Mouse (Mus musculus) neural tube, embryonic 15.5 days (tissue): Measurements from ENCODE around the gene Wdr61. TPM values are rescaled to one million over a fixed set of nuclear protein-coding genes. Genes with fewer than 3 reads are reported as not detected.

Experiments used
- ATAC-seq: fragments of 200-750 bp; cut with Nextera tagmentation; 2 replicates; pipeline ENCODE4 v1.8.0; 2017; ENCODE audit warnings: mild to moderate bottlenecking, moderate TSS enrichment, moderate library complexity; ENCODE audit not compliant: low FRiP score
- H3K27ac ChIP-seq: fragments of 300-500 bp; sonication (generic); replicated peaks from 2 replicates; pipeline ENCODE4 v1.5.1; 2015; ENCODE audit warnings: mild to moderate bottlenecking, inconsistent platforms
- H3K27me3 ChIP-seq: fragments of 300-500 bp; sonication (generic); replicated peaks from 2 replicates; pipeline ENCODE4 v1.6.1; 2015; ENCODE audit warnings: inconsistent platforms
- H3K36me3 ChIP-seq: fragments of 300-500 bp; sonication (generic); 2 replicates; pipeline ENCODE4 v1.6.1; 2015; ENCODE audit warnings: inconsistent platforms
- H3K4me1 ChIP-seq: fragments of 300-500 bp; sonication (generic); 2 replicates; pipeline ENCODE4 v1.6.1; 2015; ENCODE audit warnings: inconsistent platforms
- H3K4me2 ChIP-seq: fragments of 300-500 bp; sonication (generic); 2 replicates; pipeline ENCODE4 v1.6.1; 2015; ENCODE audit warnings: inconsistent platforms, mild to moderate bottlenecking, moderate library complexity
- H3K4me3 ChIP-seq: fragments of 300-500 bp; sonication (generic); replicated peaks from 2 replicates; pipeline ENCODE4 v1.5.1; 2015; ENCODE audit warnings: mild to moderate bottlenecking, inconsistent platforms
- H3K9ac ChIP-seq: fragments of 300-500 bp; sonication (generic); replicated peaks from 2 replicates; pipeline ENCODE4 v1.6.1; 2015; ENCODE audit warnings: mild to moderate bottlenecking, inconsistent platforms
- H3K9me3 ChIP-seq: fragments of 300-500 bp; sonication (generic); replicated peaks from 2 replicates; pipeline ENCODE4 v1.6.1; 2016; ENCODE audit warnings: inconsistent platforms
- WGBS: fragments of 180-500 bp; shearing (Covaris S2); methylation state at CpG from one replicate; pipeline ENCODE4 v1.1.7; 2015; ENCODE audit warnings: mixed read lengths; 5-methylcytosine and 5-hydroxymethylcytosine counted together
- polyA plus RNA-seq: library from polyadenylated mRNA; unstranded; fragments of >200 nt; fragmentation: Nextera tagmentation; extraction: Ambion mirVana; gene quantifications from 2 replicates; pipeline ENCODE4 v1.2.1, GENCODE M21; 2015

The Wdr61 gene
- polyA plus RNA-seq, 1 experiment from 2014 or later: 79.1 TPM

- H3K4me1 ChIP-seq: peaks cover 24% of the 10 kb centered on the region
- H3K4me3 ChIP-seq: no peak overlapping the region
- H3K9ac ChIP-seq: no peak overlapping the region
- H3K27me3 ChIP-seq: no peaks in the 10 kb centered on the region
- no peak overlapping the region for H3K4me2 ChIP-seq
- peak overlapping the region; percentile 68 for H3K27ac ChIP-seq
- H3K36me3 ChIP-seq: no peaks in the 10 kb centered on the region
- peak; percentile 50 for ATAC-seq
- 10% methylated on average over 21 of the region's 21 CpGs for WGBS
- H3K9me3 ChIP-seq: no peaks in the 10 kb centered on the region
Observed at GRCm38 (mm10) chr9:54752201-54752943, 18.1 kb upstream of the Wdr61 start.

GRCm38 (mm10) chr9:54751684-54752083 is 17.4 kb upstream of the Wdr61 start:
- no peak for ATAC-seq
- Histone ChIP-seq H3K4me1 (peaks cover 24% of the 10 kb centered on the region), H3K36me3 (no peaks in the 10 kb centered on the region), H3K4me3 (no peak overlapping the region), H3K27me3 (no peaks in the 10 kb centered on the region), H3K9me3 (no peaks in the 10 kb centered on the region), H3K27ac (no peak overlapping the region), H3K4me2 (no peak overlapping the region), H3K9ac (no peak overlapping the region)
- 83% methylated on average over 2 of the region's 2 CpGs for WGBS

GRCm38 (mm10) chr9:54750215-54750981 is 16.1 kb upstream of the Wdr61 start:
- WGBS: 83% methylated on average over 7 of the region's 7 CpGs
- Histone ChIP-seq H3K4me1 (peaks cover 34% of the 10 kb centered on the region), H3K9me3 (no peaks in the 10 kb centered on the region), H3K36me3 (no peaks in the 10 kb centered on the region), H3K4me3 (no peak overlapping the region), H3K27ac (no peak overlapping the region), H3K27me3 (no peaks in the 10 kb centered on the region), H3K9ac (no peak overlapping the region), H3K4me2 (no peak overlapping the region)
- no peak for ATAC-seq

GRCm38 (mm10) chr9:54745740-54746370 is 11.5 kb upstream of the Wdr61 start:
- Histone ChIP-seq H3K27me3 (0 out of 2 replicates have a peak, but pooled peaks cover 6% of the 10 kb centered on the region), H3K9me3 (no peaks in the 10 kb centered on the region), H3K27ac (no peak overlapping the region), H3K36me3 (no peaks in the 10 kb centered on the region), H3K4me2 (no peak overlapping the region), H3K4me1 (peaks cover 10% of the 10 kb centered on the region), H3K4me3 (no peak overlapping the region), H3K9ac (no peak overlapping the region)
- ATAC-seq: no peak
- 9% methylated on average over 13 of the region's 13 CpGs for WGBS

GRCm38 (mm10) chr9:54743891-54744290 is 9.6 kb upstream of the Wdr61 start:
- no peaks in the 10 kb centered on the region for H3K9me3 ChIP-seq
- 95% methylated on average over 4 of the region's 4 CpGs for WGBS
- no peaks in the 10 kb centered on the region for H3K36me3 ChIP-seq
- peaks cover 10% of the 10 kb centered on the region for H3K4me1 ChIP-seq
- H3K27me3 ChIP-seq: 0 out of 2 replicates have a peak, but pooled peaks cover 6% of the 10 kb centered on the region
- H3K27ac ChIP-seq: no peak overlapping the region
- no peak for ATAC-seq
- H3K4me2 ChIP-seq: no peak overlapping the region
- no peak overlapping the region for H3K4me3 ChIP-seq
- H3K9ac ChIP-seq: no peak overlapping the region

- Histone ChIP-seq H3K4me3 (no peak overlapping the region), H3K4me1 (peaks cover 18% of the 10 kb centered on the region), H3K36me3 (no peaks in the 10 kb centered on the region), H3K9me3 (no peaks in the 10 kb centered on the region), H3K27ac (no peak overlapping the region), H3K4me2 (no peak overlapping the region), H3K9ac (no peak overlapping the region), H3K27me3 (0 out of 2 replicates have a peak, but pooled peaks cover 6% of the 10 kb centered on the region)
- 26% methylated on average over 3 of the region's 3 CpGs for WGBS
- peak; percentile 45; the same call in 1 of the 2 replicates for ATAC-seq
Observed at GRCm38 (mm10) chr9:54738376-54738775, 4.1 kb upstream of the Wdr61 start.

- no peak overlapping the region for H3K9ac ChIP-seq
- no peaks in the 10 kb centered on the region for H3K27me3 ChIP-seq
- no peak overlapping the region for H3K4me2 ChIP-seq
- no peak overlapping the region for H3K4me3 ChIP-seq
- H3K36me3 ChIP-seq: no peaks in the 10 kb centered on the region
- H3K27ac ChIP-seq: no peak overlapping the region
- H3K9me3 ChIP-seq: no peaks in the 10 kb centered on the region
- WGBS: 17% methylated on average over 9 of the region's 9 CpGs
- H3K4me1 ChIP-seq: peaks cover 30% of the 10 kb centered on the region
- no peak for ATAC-seq
Observed at GRCm38 (mm10) chr9:54736284-54736701, 2.0 kb upstream of the Wdr61 start.

- H3K36me3 ChIP-seq: peaks cover 4% of the 10 kb centered on the region; the same call in 1 of the 2 replicates
- peaks cover 30% of the 10 kb centered on the region for H3K4me1 ChIP-seq
- WGBS: 20% methylated on average over 11 of the region's 11 CpGs
- ATAC-seq: no peak
- no peaks in the 10 kb centered on the region for H3K27me3 ChIP-seq
- peak overlapping the region; percentile 68 for H3K9ac ChIP-seq
- H3K4me2 ChIP-seq: peak overlapping the region; percentile 75
- peak overlapping the region; percentile 72 for H3K27ac ChIP-seq
- no peaks in the 10 kb centered on the region for H3K9me3 ChIP-seq
- H3K4me3 ChIP-seq: peak overlapping the region; percentile 75
Observed at GRCm38 (mm10) chr9:54734639-54735252, 427 bp upstream of the Wdr61 start.

GRCm38 (mm10) chr9:54732122-54732521 is 2.2 kb downstream of the Wdr61 start:
- Histone ChIP-seq H3K4me3 (no peak overlapping the region), H3K4me1 (peaks cover 26% of the 10 kb centered on the region), H3K36me3 (peaks cover 27% of the 10 kb centered on the region), H3K9ac (no peak overlapping the region), H3K27me3 (no peaks in the 10 kb centered on the region), H3K27ac (no peak overlapping the region), H3K9me3 (no peaks in the 10 kb centered on the region), H3K4me2 (no peak overlapping the region)
- WGBS: 92% methylated on average over 2 of the region's 2 CpGs
- ATAC-seq: no peak

- 80% methylated on average over 5 of the region's 5 CpGs for WGBS
- no peaks in the 10 kb centered on the region for H3K27me3 ChIP-seq
- H3K9me3 ChIP-seq: no peaks in the 10 kb centered on the region
- peaks cover 81% of the 10 kb centered on the region for H3K36me3 ChIP-seq
- H3K27ac ChIP-seq: no peak overlapping the region
- no peaks in the 10 kb centered on the region for H3K4me1 ChIP-seq
- H3K4me2 ChIP-seq: no peak overlapping the region
- ATAC-seq: no peak
- no peak overlapping the region for H3K4me3 ChIP-seq
- no peak overlapping the region for H3K9ac ChIP-seq
Observed at GRCm38 (mm10) chr9:54726315-54726714, 8.0 kb downstream of the Wdr61 start.

- Histone ChIP-seq H3K4me1 (no peaks in the 10 kb centered on the region), H3K36me3 (peaks cover 82% of the 10 kb centered on the region), H3K4me3 (no peak overlapping the region), H3K9ac (no peak overlapping the region), H3K27me3 (no peaks in the 10 kb centered on the region), H3K4me2 (no peak overlapping the region), H3K27ac (no peak overlapping the region), H3K9me3 (no peaks in the 10 kb centered on the region)
- ATAC-seq: no peak
- 95% methylated on average over 4 of the region's 4 CpGs for WGBS
Observed at GRCm38 (mm10) chr9:54722596-54722995, 11.7 kb downstream of the Wdr61 start.
